Mouse (Mus musculus) kidney, embryonic 15.5 days (tissue): ENCODE results near the gene Snai3. TPM values are rescaled to one million over a fixed set of nuclear protein-coding genes. Genes with fewer than 3 reads are reported as not detected.

Source experiments
- ATAC-seq: fragments of 200-750 bp; cut with Nextera tagmentation; replicated peaks from 2 replicates; pipeline ENCODE4 v1.8.0; 2017; ENCODE audit warnings: moderate TSS enrichment; ENCODE audit not compliant: low FRiP score
- H3K27ac ChIP-seq: fragments of 300-500 bp; sonication (generic); 2 replicates; pipeline ENCODE4 v1.5.1; 2015; ENCODE audit warnings: mild to moderate bottlenecking, inconsistent platforms
- H3K27me3 ChIP-seq: fragments of 300-500 bp; sonication (generic); 2 replicates; pipeline ENCODE4 v1.6.1; 2015; ENCODE audit warnings: inconsistent platforms
- H3K36me3 ChIP-seq: fragments of 300-500 bp; sonication (generic); 2 replicates; pipeline ENCODE4 v1.6.1; 2015; ENCODE audit warnings: inconsistent platforms
- H3K4me1 ChIP-seq: fragments of 300-500 bp; sonication (generic); 2 replicates; pipeline ENCODE4 v1.6.1; 2015; ENCODE audit warnings: inconsistent platforms
- H3K4me2 ChIP-seq: fragments of 300-500 bp; sonication (generic); 2 replicates; pipeline ENCODE4 v1.6.1; 2015; ENCODE audit warnings: moderate library complexity, mild to moderate bottlenecking, inconsistent platforms
- H3K4me3 ChIP-seq: fragments of 300-500 bp; sonication (generic); replicated peaks from 2 replicates; pipeline ENCODE4 v1.5.1; 2015; ENCODE audit warnings: mild to moderate bottlenecking, inconsistent platforms
- H3K9ac ChIP-seq: fragments of 300-500 bp; sonication (generic); 2 replicates; pipeline ENCODE4 v1.6.1; 2015; ENCODE audit warnings: mild to moderate bottlenecking, inconsistent platforms
- H3K9me3 ChIP-seq: fragments of 300-500 bp; sonication (generic); replicated peaks from 2 replicates; pipeline ENCODE4 v1.6.1; 2016; ENCODE audit warnings: inconsistent platforms
- WGBS: fragments of 180-500 bp; shearing (Covaris S2); methylation state at CpG from one replicate; pipeline ENCODE4 v1.1.7; 2015; ENCODE audit warnings: mixed read lengths; 5-methylcytosine and 5-hydroxymethylcytosine counted together
- polyA plus RNA-seq: library from polyadenylated mRNA; unstranded; fragments of >200 nt; fragmentation: Nextera tagmentation; extraction: Ambion mirVana; gene quantifications from 2 replicates; pipeline ENCODE4 v1.2.1, GENCODE M21; 2015

Snai3 gene
- polyA plus RNA-seq: 0.34 and 0.78 TPM in 2 replicates

GRCm38 (mm10) chr8:122460524-122461472 lies at the start of gene Snai3:
Gene Snai3 (minus strand): TSS chr8:122460733.
- peak; percentile 88 for ATAC-seq
- 1% methylated on average over 56 of the region's 56 CpGs for WGBS
- Histone ChIP-seq H3K4me2 (peak within 1 kb of the TSS; percentile 63), H3K36me3 (peaks cover 6% of the 10 kb centered on the region), H3K27ac (no peak within 1 kb of the TSS), H3K4me1 (peaks cover 25% of the 10 kb centered on the region), H3K9me3 (no peaks in the 10 kb centered on the region), H3K27me3 (peaks cover 67% of the 10 kb centered on the region), H3K4me3 (peak within 1 kb of the TSS; percentile 38), H3K9ac (0 out of 2 replicates have a peak within 1 kb of the TSS, but pooled peaks have one; percentile 2)

DNA sequence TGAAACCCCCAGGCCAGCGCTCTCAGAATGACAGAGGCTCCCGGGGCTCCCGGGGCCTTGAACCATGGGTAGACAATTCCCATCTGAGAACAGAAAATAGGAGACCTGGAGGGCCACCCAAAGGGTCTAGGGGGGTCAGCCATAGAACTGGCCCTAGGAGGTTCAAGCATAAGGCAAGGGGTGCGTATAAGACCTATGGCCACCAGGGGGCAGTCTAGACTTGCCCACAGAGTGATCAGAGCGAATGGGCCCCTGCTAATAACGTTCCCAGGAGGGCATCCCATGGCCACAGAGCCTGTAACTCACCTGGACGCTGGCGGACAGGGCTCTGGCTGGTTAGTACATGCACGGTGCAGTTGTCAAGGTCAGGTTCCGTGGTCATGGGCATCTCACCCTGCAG lies 40.3 kb upstream of the Snai3 start:
- H3K4me1 ChIP-seq: peaks cover 16% of the 10 kb centered on the region
- peaks cover 68% of the 10 kb centered on the region for H3K36me3 ChIP-seq
- 27% methylated on average over 10 of the region's 10 CpGs for WGBS
- H3K27ac ChIP-seq: no peak overlapping the region
- 0 out of 2 replicates have a peak, but pooled peaks have one; percentile 10 for ATAC-seq
- no peaks in the 10 kb centered on the region for H3K27me3 ChIP-seq
- H3K4me3 ChIP-seq: no peak overlapping the region
- H3K9ac ChIP-seq: no peak overlapping the region
- H3K9me3 ChIP-seq: no peaks in the 10 kb centered on the region
- H3K4me2 ChIP-seq: no peak overlapping the region

GRCm38 (mm10) chr8:122497912-122498311 lies 37.4 kb upstream of the Snai3 start:
- WGBS: 76% methylated on average over 17 of the region's 17 CpGs
- Histone ChIP-seq H3K4me3 (no peak overlapping the region), H3K4me2 (no peak overlapping the region), H3K36me3 (peaks cover 88% of the 10 kb centered on the region), H3K27ac (peak overlapping the region; percentile 64), H3K27me3 (no peaks in the 10 kb centered on the region), H3K9ac (no peak overlapping the region), H3K4me1 (peaks cover 7% of the 10 kb centered on the region), H3K9me3 (no peaks in the 10 kb centered on the region)
- ATAC-seq: no peak

GRCm38 (mm10) chr8:122497016-122497734 lies 36.6 kb upstream of the Snai3 start:
- Histone ChIP-seq H3K9ac (no peak overlapping the region), H3K9me3 (no peaks in the 10 kb centered on the region), H3K27me3 (no peaks in the 10 kb centered on the region), H3K4me3 (no peak overlapping the region), H3K36me3 (peaks cover 94% of the 10 kb centered on the region), H3K4me2 (no peak overlapping the region), H3K4me1 (peaks cover 7% of the 10 kb centered on the region), H3K27ac (peak overlapping the region; percentile 64)
- ATAC-seq: no peak
- 78% methylated on average over 12 of the region's 12 CpGs for WGBS

DNA sequence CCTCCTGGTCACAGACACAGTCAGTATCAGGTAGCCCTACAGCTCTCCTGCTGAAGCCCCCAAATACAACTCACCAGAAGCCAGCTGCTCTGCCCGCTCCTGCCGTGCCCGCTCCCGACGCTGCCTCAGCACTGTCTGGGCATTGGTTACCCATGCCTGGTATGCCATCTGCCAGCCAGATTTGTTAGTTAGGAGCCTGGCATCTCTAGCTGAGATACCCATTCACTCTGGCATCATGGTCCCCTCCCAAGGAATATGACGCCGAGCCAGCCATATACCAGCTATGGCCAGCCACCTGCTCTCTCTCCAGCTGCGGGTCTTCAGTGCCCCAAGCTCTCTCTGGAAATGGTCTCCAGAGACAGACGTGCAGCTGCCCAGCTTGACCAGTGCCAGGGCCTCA lies 27.9 kb upstream of the Snai3 start:
- Histone ChIP-seq H3K27ac (no peak overlapping the region), H3K4me3 (no peak overlapping the region), H3K4me2 (no peak overlapping the region), H3K36me3 (peaks cover 98% of the 10 kb centered on the region), H3K9ac (no peak overlapping the region), H3K9me3 (no peaks in the 10 kb centered on the region), H3K4me1 (no peaks in the 10 kb centered on the region), H3K27me3 (no peaks in the 10 kb centered on the region)
- ATAC-seq: no peak
- WGBS: 93% methylated on average over 9 of the region's 9 CpGs

DNA sequence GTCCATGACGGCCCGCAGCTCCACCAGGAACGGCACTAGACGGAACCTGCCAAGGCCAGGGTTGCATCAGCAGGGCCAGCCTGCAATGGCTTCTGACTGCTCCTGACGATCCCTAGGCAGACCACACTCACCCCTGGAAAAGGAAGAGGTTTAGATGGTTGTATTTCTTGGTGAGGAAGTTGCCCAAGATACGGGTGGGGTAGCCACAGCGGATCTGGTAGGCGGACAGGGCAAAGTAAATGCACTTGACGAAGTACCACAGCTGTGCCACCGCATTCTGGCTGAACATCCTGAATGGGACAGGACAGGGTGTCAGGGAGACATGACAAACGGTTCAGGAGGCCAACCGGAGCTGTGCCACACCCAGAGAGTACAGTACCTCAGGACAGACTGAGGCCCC lies 24.3 kb upstream of the Snai3 start:
- H3K4me1 ChIP-seq: no peaks in the 10 kb centered on the region
- 88% methylated on average over 12 of the region's 12 CpGs for WGBS
- H3K36me3 ChIP-seq: peaks cover 96% of the 10 kb centered on the region
- no peak overlapping the region for H3K9ac ChIP-seq
- no peaks in the 10 kb centered on the region for H3K9me3 ChIP-seq
- no peaks in the 10 kb centered on the region for H3K27me3 ChIP-seq
- H3K4me3 ChIP-seq: no peak overlapping the region
- no peak for ATAC-seq
- no peak overlapping the region for H3K27ac ChIP-seq
- no peak overlapping the region for H3K4me2 ChIP-seq

- ATAC-seq: no peak
- H3K4me3 ChIP-seq: no peak overlapping the region
- peaks cover 96% of the 10 kb centered on the region for H3K36me3 ChIP-seq
- no peak overlapping the region for H3K4me2 ChIP-seq
- H3K4me1 ChIP-seq: no peaks in the 10 kb centered on the region
- no peak overlapping the region for H3K27ac ChIP-seq
- 95% methylated on average over 7 of the region's 7 CpGs for WGBS
- no peak overlapping the region for H3K9ac ChIP-seq
- H3K27me3 ChIP-seq: no peaks in the 10 kb centered on the region
- no peaks in the 10 kb centered on the region for H3K9me3 ChIP-seq
These were observed 23.3 kb upstream of the Snai3 start for GRCm38 (mm10) chr8:122483877-122484276.

- Histone ChIP-seq H3K9me3 (no peaks in the 10 kb centered on the region), H3K36me3 (peaks cover 95% of the 10 kb centered on the region), H3K27me3 (no peaks in the 10 kb centered on the region), H3K9ac (no peak overlapping the region), H3K4me3 (no peak overlapping the region), H3K4me1 (no peaks in the 10 kb centered on the region), H3K27ac (no peak overlapping the region), H3K4me2 (no peak overlapping the region)
- no peak for ATAC-seq
- 94% methylated on average over 8 of the region's 8 CpGs for whole genome bisulfite sequencing
These were observed 21.9 kb upstream of the Snai3 start for GRCm38 (mm10) chr8:122482448-122482847.

DNA sequence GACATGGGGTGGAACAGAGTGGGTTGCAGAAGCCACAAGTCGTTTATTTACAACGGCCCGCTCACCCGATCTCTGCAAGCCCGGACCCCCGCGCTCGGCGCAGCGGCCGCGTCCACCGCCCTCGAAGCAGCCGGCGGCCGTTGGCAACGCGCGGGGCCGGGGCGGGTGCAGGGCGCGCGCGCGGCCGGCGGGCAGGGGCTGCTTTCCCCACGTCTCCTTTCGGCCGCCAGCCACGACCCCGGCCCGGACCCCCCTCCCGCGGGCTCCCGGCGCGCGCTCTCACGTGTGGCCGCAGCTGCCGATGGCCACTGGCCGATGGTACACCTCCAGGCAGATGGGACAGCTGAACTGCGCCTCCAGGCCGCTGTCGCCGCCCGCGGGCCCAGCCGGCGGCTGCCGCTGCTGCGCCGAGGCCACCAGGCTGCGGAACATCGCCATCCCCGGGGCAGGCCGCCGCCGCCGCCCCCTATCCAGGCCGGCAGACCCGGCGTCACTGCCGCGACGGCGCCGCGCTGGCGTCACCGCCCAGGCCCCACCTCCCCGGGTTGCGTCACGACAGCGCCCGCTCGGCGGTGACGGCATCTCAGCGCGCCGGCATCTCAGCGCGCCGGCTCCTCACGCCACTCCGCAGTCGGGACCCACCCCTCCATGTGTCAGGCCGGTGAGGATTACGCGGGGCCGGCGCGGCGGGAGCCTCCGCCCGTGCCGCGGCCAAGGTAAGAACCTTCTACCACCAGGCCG lies 15.2 kb upstream of the Snai3 start, which contains the start of the genes Rnf166 and Ctu2:
Rnf166 (minus strand) TSS at position 485 of the 741 bp plus-strand sequence.
Ctu2 (plus strand) TSS at position 564 of the 741 bp plus-strand sequence.
- peak; percentile 92 for ATAC-seq
- H3K4me2 ChIP-seq: peak within 1 kb of the TSS; percentile 77
- WGBS: under 1% methylated on average over 92 of the region's 103 CpGs

GRCm38 (mm10) chr8:122474951-122475560 lies 14.5 kb upstream of the Snai3 start:
- peak overlapping the region; percentile 65 for H3K27ac ChIP-seq

More for the DNA sequence above, 15.2 kb upstream of the Snai3 start, which contains the start of the genes Rnf166 and Ctu2:
- Histone ChIP-seq H3K4me3 (peak within 1 kb of the TSS; percentile 100), H3K4me1 (peaks cover 25% of the 10 kb centered on the region), H3K27ac (peak within 1 kb of the TSS; percentile 65), H3K36me3 (peaks cover 60% of the 10 kb centered on the region), H3K9me3 (no peaks in the 10 kb centered on the region), H3K9ac (peak within 1 kb of the TSS; percentile 96), H3K27me3 (no peaks in the 10 kb centered on the region)

GRCm38 (mm10) chr8:122473911-122474421 lies 13.4 kb upstream of the Snai3 start:
- no peaks in the 10 kb centered on the region for H3K9me3 ChIP-seq
- peaks cover 53% of the 10 kb centered on the region for H3K36me3 ChIP-seq
- peak overlapping the region; percentile 100; the same call in 1 of the 2 replicates for H3K4me3 ChIP-seq
- 91% methylated on average over 8 of the region's 8 CpGs for WGBS
- ATAC-seq: no peak
- H3K4me1 ChIP-seq: peaks cover 25% of the 10 kb centered on the region
- H3K9ac ChIP-seq: no peak overlapping the region
- no peak overlapping the region for H3K4me2 ChIP-seq
- H3K27ac ChIP-seq: no peak overlapping the region
- H3K27me3 ChIP-seq: no peaks in the 10 kb centered on the region

More at GRCm38 (mm10) chr8:122474951-122475560, 14.5 kb upstream of the Snai3 start:
- peak overlapping the region; percentile 100 for H3K4me3 ChIP-seq
- H3K36me3 ChIP-seq: peaks cover 61% of the 10 kb centered on the region
- ATAC-seq: peak; percentile 12; the same call in 1 of the 2 replicates
- H3K9ac ChIP-seq: peak overlapping the region; percentile 96
- WGBS: 5% methylated on average over 16 of the region's 16 CpGs
- H3K4me1 ChIP-seq: peaks cover 25% of the 10 kb centered on the region
- H3K4me2 ChIP-seq: peak overlapping the region; percentile 77
- H3K9me3 ChIP-seq: no peaks in the 10 kb centered on the region
- H3K27me3 ChIP-seq: no peaks in the 10 kb centered on the region
